Mouse (Mus musculus): Measurements from ENCODE around the gene Micall1.

Gene Micall1

GRCm38 (mm10) chr15:79097135-79097534, 11.6 kb upstream of the Micall1 start:
- DNase-seq (ENCODE audit: low read depth, low spot score): no peak

- DNase-seq (ENCODE audit: low read depth, low spot score): no peak
Measured at GRCm38 (mm10) chr15:79097611-79098025, 11.1 kb upstream of the Micall1 start.

- no peak for DNase-seq (ENCODE audit: low read depth, low spot score)
Measured at GRCm38 (mm10) chr15:79098220-79098619, 10.5 kb upstream of the Micall1 start.

- DNase-seq (ENCODE audit: low read depth, low spot score): no peak
Measured at GRCm38 (mm10) chr15:79098868-79099267, 9.8 kb upstream of the Micall1 start.

GRCm38 (mm10) chr15:79099456-79099855, 9.2 kb upstream of the Micall1 start:
- no peak for DNase-seq (ENCODE audit: low read depth, low spot score)

- DNase-seq (ENCODE audit: low read depth, low spot score): no peak
Measured at GRCm38 (mm10) chr15:79100391-79100790, 8.3 kb upstream of the Micall1 start.

GRCm38 (mm10) chr15:79101531-79101930, 7.2 kb upstream of the Micall1 start:
- DNase-seq (ENCODE audit: low read depth, low spot score): no peak

GRCm38 (mm10) chr15:79103264-79103663, 5.4 kb upstream of the Micall1 start:
- no peak for DNase-seq (ENCODE audit: low read depth, low spot score)

GRCm38 (mm10) chr15:79105804-79106203, 2.9 kb upstream of the Micall1 start:
- no peak for DNase-seq (ENCODE audit: low read depth, low spot score)

GRCm38 (mm10) chr15:79107966-79108365, 732 bp upstream of the Micall1 start:
- no peak for DNase-seq (ENCODE audit: low read depth, low spot score)

GRCm38 (mm10) chr15:79109321-79109934, 730 bp downstream of the Micall1 start:
- no peak for DNase-seq (ENCODE audit: low read depth, low spot score)

- no peak for DNase-seq (ENCODE audit: low read depth, low spot score)
Measured at GRCm38 (mm10) chr15:79110031-79110430, 1.3 kb downstream of the Micall1 start.

GRCm38 (mm10) chr15:79110528-79110927, 1.8 kb downstream of the Micall1 start:
- DNase-seq (ENCODE audit: low read depth, low spot score): no peak

- DNase-seq (ENCODE audit: low read depth, low spot score): no peak
Measured at GRCm38 (mm10) chr15:79111774-79112173, 3.1 kb downstream of the Micall1 start.

- DNase-seq (ENCODE audit: low read depth, low spot score): no peak
Measured at GRCm38 (mm10) chr15:79115276-79115675, 6.6 kb downstream of the Micall1 start.

- DNase-seq (ENCODE audit: low read depth, low spot score): no peak
Measured at GRCm38 (mm10) chr15:79119491-79119890, 10.8 kb downstream of the Micall1 start.

- no peak for DNase-seq (ENCODE audit: low read depth, low spot score)
Measured at GRCm38 (mm10) chr15:79122119-79122518, 13.4 kb downstream of the Micall1 start.

- no peak for DNase-seq (ENCODE audit: low read depth, low spot score)
Measured at GRCm38 (mm10) chr15:79122546-79122945, 13.8 kb downstream of the Micall1 start.

GRCm38 (mm10) chr15:79123751-79124150, 15.1 kb downstream of the Micall1 start:
- DNase-seq (ENCODE audit: low read depth, low spot score): no peak

- no peak for DNase-seq (ENCODE audit: low read depth, low spot score)
Measured at GRCm38 (mm10) chr15:79124331-79124875, 15.7 kb downstream of the Micall1 start.

GRCm38 (mm10) chr15:79126217-79126932, 17.7 kb downstream of the Micall1 start:
- no peak for DNase-seq (ENCODE audit: low read depth, low spot score)

GRCm38 (mm10) chr15:79127101-79127500, 18.4 kb downstream of the Micall1 start:
- DNase-seq (ENCODE audit: low read depth, low spot score): no peak

GRCm38 (mm10) chr15:79128208-79128607, 19.5 kb downstream of the Micall1 start:
- no peak for DNase-seq (ENCODE audit: low read depth, low spot score)
